Mouse (Mus musculus) testis, adult 2 months (tissue): ENCODE results near the gene Tnfsf18. TPM values are rescaled to one million over a fixed set of nuclear protein-coding genes. Genes with fewer than 3 reads are reported as not detected.

ENCODE experiments used
- H3K27ac ChIP-seq: fragments of 200-500 bp; 2 replicates; pipeline ENCODE4 v1.5.1; 2012; ENCODE audit warnings: low read depth, low read length; ENCODE audit not compliant: control insufficient read depth, insufficient read depth
- H3K27me3 ChIP-seq: fragments of 200-500 bp; 2 replicates; pipeline ENCODE4 v1.6.1; 2012; ENCODE audit warnings: mild to moderate bottlenecking, low read length, moderate library complexity; ENCODE audit not compliant: control insufficient read depth, insufficient read depth
- H3K36me3 ChIP-seq: fragments of 200-500 bp; 2 replicates; pipeline ENCODE4 v1.6.1; 2012; ENCODE audit warnings: mild to moderate bottlenecking, low read length; ENCODE audit not compliant: control insufficient read depth, insufficient read depth
- H3K4me1 ChIP-seq: fragments of 200-500 bp; 2 replicates; pipeline ENCODE4 v1.6.1; 2012; ENCODE audit warnings: low read length; ENCODE audit not compliant: control insufficient read depth, insufficient read depth
- H3K4me3 ChIP-seq: fragments of 200-500 bp; 2 replicates; pipeline ENCODE4 v1.5.1; 2012; ENCODE audit warnings: low read depth, mild to moderate bottlenecking, low read length, moderate library complexity, mixed read lengths; ENCODE audit not compliant: control insufficient read depth
- CTCF ChIP-seq: fragments of 200-500 bp; IDR thresholded peaks from 2 replicates; pipeline ENCODE4 v1.5.1; 2012; ENCODE audit warnings: low read depth, mild to moderate bottlenecking, inconsistent platforms, low read length, moderate library complexity; ENCODE audit not compliant: control insufficient read depth, insufficient read depth, insufficient replicate concordance
- POLR2A ChIP-seq: fragments of 200-500 bp; IDR thresholded peaks from 2 replicates; pipeline ENCODE4 v1.6.1; 2012; ENCODE audit warnings: low read depth, mild to moderate bottlenecking, inconsistent platforms, low read length, moderate library complexity; ENCODE audit not compliant: control insufficient read depth
- polyA plus RNA-seq: library from polyadenylated mRNA; depleted of rRNA; stranded (reverse); fragments of >200 nt; gene quantifications from 2 replicates; pipeline ENCODE4 v1.2.3, GENCODE M21; 2012; rRNA removed

Tnfsf18 gene
- polyA plus RNA-seq, result not detected in 2 replicates

GRCm38 (mm10) chr1:161494343-161494742 lies at the start of gene Tnfsf18:
Gene Tnfsf18 (plus strand): TSS chr1:161494655.
- Histone ChIP-seq H3K36me3 (no peaks in the 10 kb centered on the region), H3K4me1 (no peaks in the 10 kb centered on the region), H3K27me3 (no peaks in the 10 kb centered on the region), H3K4me3 (no peak within 1 kb of the TSS), H3K27ac (no peak within 1 kb of the TSS)
- TF ChIP-seq POLR2A (no peak), CTCF (no peak)

- Histone ChIP-seq H3K27ac (no peak overlapping the region), H3K4me1 (peaks cover 9% of the 10 kb centered on the region), H3K27me3 (no peaks in the 10 kb centered on the region), H3K36me3 (no peaks in the 10 kb centered on the region), H3K4me3 (no peak overlapping the region)
- no peak for TF ChIP-seq POLR2A
Measured at GRCm38 (mm10) chr1:161444858-161445257, 49.6 kb upstream of the Tnfsf18 start.

- Histone ChIP-seq H3K4me1 (no peaks in the 10 kb centered on the region), H3K27ac (no peak overlapping the region)
- no peak for TF ChIP-seq POLR2A
- no peak for TF ChIP-seq CTCF
Measured at GRCm38 (mm10) chr1:161451683-161452245, 42.7 kb upstream of the Tnfsf18 start.

GRCm38 (mm10) chr1:161452250-161452649 lies 42.2 kb upstream of the Tnfsf18 start:
- H3K27me3 ChIP-seq, result no peaks in the 10 kb centered on the region

More at GRCm38 (mm10) chr1:161451683-161452245, 42.7 kb upstream of the Tnfsf18 start:
- Histone ChIP-seq H3K4me3 (no peak overlapping the region), H3K27me3 (no peaks in the 10 kb centered on the region), H3K36me3 (no peaks in the 10 kb centered on the region)

GRCm38 (mm10) chr1:161463388-161464085 lies 30.9 kb upstream of the Tnfsf18 start:
- no peak overlapping the region for H3K4me3 ChIP-seq
- no peak for TF ChIP-seq POLR2A
- TF ChIP-seq CTCF, result no peak
- H3K36me3 ChIP-seq, result no peaks in the 10 kb centered on the region
- no peaks in the 10 kb centered on the region for H3K4me1 ChIP-seq
- H3K27me3 ChIP-seq, result no peaks in the 10 kb centered on the region
- H3K27ac ChIP-seq, result no peak overlapping the region

More at GRCm38 (mm10) chr1:161452250-161452649, 42.2 kb upstream of the Tnfsf18 start:
- TF ChIP-seq POLR2A, result no peak
- no peak for TF ChIP-seq CTCF
- Histone ChIP-seq H3K4me1 (no peaks in the 10 kb centered on the region), H3K36me3 (no peaks in the 10 kb centered on the region), H3K4me3 (no peak overlapping the region), H3K27ac (no peak overlapping the region)

GRCm38 (mm10) chr1:161477221-161477620 lies 17.2 kb upstream of the Tnfsf18 start:
- Histone ChIP-seq H3K36me3 (no peaks in the 10 kb centered on the region), H3K27ac (no peak overlapping the region), H3K4me1 (no peaks in the 10 kb centered on the region), H3K4me3 (no peak overlapping the region), H3K27me3 (no peaks in the 10 kb centered on the region)
- TF ChIP-seq POLR2A (no peak), CTCF (no peak)

GRCm38 (mm10) chr1:161479854-161480253 lies 14.6 kb upstream of the Tnfsf18 start:
- no peak for TF ChIP-seq POLR2A
- no peak for TF ChIP-seq CTCF
- no peaks in the 10 kb centered on the region for H3K4me1 ChIP-seq
- no peak overlapping the region for H3K27ac ChIP-seq
- no peaks in the 10 kb centered on the region for H3K36me3 ChIP-seq
- no peak overlapping the region for H3K4me3 ChIP-seq
- no peaks in the 10 kb centered on the region for H3K27me3 ChIP-seq

GRCm38 (mm10) chr1:161482211-161482610 lies 12.2 kb upstream of the Tnfsf18 start:
- H3K36me3 ChIP-seq, result no peaks in the 10 kb centered on the region
- H3K27me3 ChIP-seq, result no peaks in the 10 kb centered on the region
- H3K4me1 ChIP-seq, result no peaks in the 10 kb centered on the region
- TF ChIP-seq CTCF (no peak), POLR2A (no peak)
- H3K27ac ChIP-seq, result no peak overlapping the region
- no peak overlapping the region for H3K4me3 ChIP-seq
